Mouse (Mus musculus) cerebellum, postnatal 25 days (tissue): ENCODE results near the gene Nudt12.
A peak's percentile ranks its signal among the peaks of the same experiment; 100 is the strongest.

Experiments
- DNase-seq, 2 experiments: peaks; one replicate each; pipeline ENCODE4 v3.0.0; 2021; ENCODE audit warnings: mixed read lengths in 2 of 2

Gene Nudt12

GRCm38 (mm10) chr17:59013091-59013459 is at the start of gene Nudt12:
TSS of gene Nudt12 (minus strand) at chr17:59013372.
- peak; percentile 66 to 74 for DNase-seq

- DNase-seq: no peak
These were observed 40.1 kb upstream of the Nudt12 start for GRCm38 (mm10) chr17:59053306-59053705.

GRCm38 (mm10) chr17:59039754-59040153 is 26.6 kb upstream of the Nudt12 start:
- peak in 1 of 2 experiments; percentile 25 for DNase-seq

GRCm38 (mm10) chr17:59033445-59033844 is 20.3 kb upstream of the Nudt12 start:
- no peak for DNase-seq

- DNase-seq: no peak
These were observed 13.2 kb upstream of the Nudt12 start for GRCm38 (mm10) chr17:59026336-59026735.

- DNase-seq: no peak
These were observed 11.3 kb upstream of the Nudt12 start for GRCm38 (mm10) chr17:59024502-59024901.

- no peak for DNase-seq
These were observed 10.8 kb upstream of the Nudt12 start for GRCm38 (mm10) chr17:59023971-59024370.

- DNase-seq: no peak
These were observed 5.5 kb upstream of the Nudt12 start for GRCm38 (mm10) chr17:59018666-59019065.

GRCm38 (mm10) chr17:59012421-59013090 is 616 bp downstream of the Nudt12 start:
- no peak for DNase-seq

- DNase-seq: no peak
These were observed 1.4 kb downstream of the Nudt12 start for GRCm38 (mm10) chr17:59011546-59012307.

- no peak for DNase-seq
These were observed 21.9 kb downstream of the Nudt12 start, which contains the start of gene Pdzph1 for GRCm38 (mm10) chr17:58991275-58991674. TSS of gene Pdzph1 (minus strand) at chr17:58991375.

GRCm38 (mm10) chr17:58973237-58973636 is 39.9 kb downstream of the Nudt12 start:
- DNase-seq: no peak

GRCm38 (mm10) chr17:58959905-58960304 is 53.3 kb downstream of the Nudt12 start:
- DNase-seq: peak in 1 of 2 experiments; percentile 11

GRCm38 (mm10) chr17:58957055-58957454 is 56.1 kb downstream of the Nudt12 start:
- DNase-seq: no peak
